Comparison of ENCODE assay signal across 35 mouse cellular contexts in the genomic region with DNA sequence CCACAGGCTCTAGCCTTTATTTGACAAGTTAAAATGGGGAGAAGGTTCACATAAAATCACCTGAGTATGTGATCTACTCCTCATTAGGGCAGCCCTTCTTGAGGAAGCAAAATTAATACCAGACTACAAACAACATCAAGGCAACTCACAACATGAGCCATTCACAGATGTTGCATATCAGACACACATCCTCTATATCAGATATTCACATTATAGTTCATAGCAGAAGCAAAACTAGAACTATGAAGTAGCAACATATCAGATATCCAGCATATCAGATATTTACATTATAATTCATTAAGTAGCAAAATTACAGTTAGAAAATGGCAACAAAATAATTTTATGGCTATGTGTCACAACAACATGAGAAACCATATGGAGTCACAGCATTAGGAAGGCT.
"Had no signal": no experiment of that assay in that cellular context is flagged by ENCODE, and none has a peak within 500 bp of the region (broad histone marks: within the 10 kb centered on the region; RNA-seq: fewer than 3 reads in every experiment).

No protein-coding gene starts in this region.

- H3K4me2 ChIP-seq: heart, embryonic 11.5 days; heart, embryonic 12.5 days; heart, embryonic 13.5 days; heart, embryonic 15.5 days; hindbrain, embryonic 12.5 days; hindbrain, embryonic 13.5 days; hindbrain, embryonic 14.5 days; hindbrain, embryonic 15.5 days; intestine, embryonic 15.5 days; kidney, embryonic 15.5 days had no signal

- ATAC-seq: hindbrain, embryonic 16.5 days; hindbrain, postnatal 0 days; inflammation-experienced regulatory T-cells, adult 6 months; intestine, embryonic 15.5 days; intestine, embryonic 16.5 days; intestine, postnatal 0 days had no signal

- H3K36me3 ChIP-seq: heart, embryonic 10.5 days; heart, embryonic 12.5 days; heart, embryonic 13.5 days; heart, embryonic 15.5 days; hindbrain, embryonic 10.5 days; hindbrain, embryonic 12.5 days; hindbrain, embryonic 13.5 days; hindbrain, embryonic 15.5 days; intestine, embryonic 15.5 days; kidney, embryonic 15.5 days had no signal

- H3K9me3 ChIP-seq: heart, embryonic 10.5 days; heart, embryonic 12.5 days; heart, embryonic 13.5 days; heart, embryonic 15.5 days; hindbrain, embryonic 10.5 days; hindbrain, embryonic 12.5 days; hindbrain, embryonic 13.5 days; hindbrain, embryonic 15.5 days; intestine, embryonic 15.5 days; kidney, embryonic 15.5 days had no signal

- DNase-seq: heart, postnatal 10 days; heart, postnatal 14 days; heart, postnatal 36 days; heart, postnatal 4 days; kidney, adult 11 months; kidney, adult 18-20 months; kidney, adult 2 months; kidney, adult 8-10 months; kidney, adult 9 months; kidney, postnatal 10 days; kidney, postnatal 14 days; kidney, postnatal 25 days; kidney, postnatal 36 days; kidney, postnatal 4 days; layer of hippocampus, adult 9-11 months; layer of hippocampus, postnatal 36 days had no signal

- H3K27me3 ChIP-seq: hindbrain, embryonic 12.5 days; hindbrain, embryonic 13.5 days; hindbrain, embryonic 15.5 days; intestine, embryonic 15.5 days had no signal

- H3K27ac ChIP-seq: heart, embryonic 10.5 days; heart, embryonic 13.5 days; heart, embryonic 15.5 days; hindbrain, embryonic 10.5 days; hindbrain, embryonic 12.5 days; hindbrain, embryonic 13.5 days; hindbrain, embryonic 14.5 days; hindbrain, embryonic 15.5 days; hindbrain, postnatal 0 days; intestine, embryonic 15.5 days; kidney, embryonic 15.5 days; kidney, postnatal 0 days; layer of hippocampus, adult 2 months had no signal

- H3K4me1 ChIP-seq: heart, embryonic 10.5 days; heart, embryonic 12.5 days; heart, embryonic 13.5 days; heart, embryonic 15.5 days; hindbrain, embryonic 10.5 days; hindbrain, embryonic 12.5 days; hindbrain, embryonic 13.5 days; hindbrain, embryonic 15.5 days; intestine, embryonic 15.5 days; kidney, embryonic 15.5 days had no signal

- H3K9ac ChIP-seq: heart, embryonic 12.5 days; heart, embryonic 13.5 days; heart, embryonic 15.5 days; hindbrain, embryonic 12.5 days; hindbrain, embryonic 13.5 days; hindbrain, embryonic 14.5 days; hindbrain, embryonic 15.5 days; intestine, embryonic 15.5 days; kidney, embryonic 15.5 days had no signal

- H3K4me3 ChIP-seq: heart, embryonic 10.5 days; heart, embryonic 12.5 days; heart, embryonic 13.5 days; heart, embryonic 15.5 days; hindbrain, embryonic 10.5 days; hindbrain, embryonic 12.5 days; hindbrain, embryonic 13.5 days; hindbrain, embryonic 15.5 days; intestine, embryonic 15.5 days; kidney, embryonic 15.5 days; layer of hippocampus, adult 2 months had no signal
